Mouse (Mus musculus) heart, postnatal 0 days (tissue): Measurements from ENCODE around the gene Scpep1.

ENCODE experiments used
- CTCF ChIP-seq: IDR thresholded peaks from 2 replicates; pipeline ENCODE4 v1.5.1; 2016; ENCODE audit warnings: antibody characterized with exemption, control low read depth, low read depth
- EP300 ChIP-seq: IDR thresholded peaks from 2 replicates; pipeline ENCODE4 v1.6.1; 2016; ENCODE audit warnings: antibody characterized with exemption, low read depth

DNA sequence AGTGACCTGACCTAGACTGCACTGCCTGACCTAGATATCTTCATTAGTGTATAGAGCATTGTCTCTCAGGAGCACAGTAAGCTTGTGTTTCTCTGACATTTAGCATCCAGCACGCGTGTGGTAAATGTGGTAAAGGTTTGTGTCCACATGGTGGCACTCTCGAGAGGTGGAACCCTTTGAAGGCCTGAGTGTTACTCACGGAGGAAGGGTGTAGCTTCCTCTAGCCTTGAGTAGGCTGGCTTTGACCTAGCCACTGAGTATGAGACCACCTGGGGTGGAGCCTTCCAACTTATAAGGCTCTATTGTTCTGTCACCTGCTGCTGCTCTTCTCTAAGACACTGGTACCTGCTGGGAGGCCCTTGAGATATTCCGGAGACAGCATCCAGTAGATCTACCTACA is 38.4 kb upstream of the Scpep1 start:
- TF ChIP-seq CTCF (peak; percentile 75), EP300 (no peak; the same call in 1 of the 2 replicates)
